Mouse (Mus musculus): ENCODE measurements at regions not wholly inside any gene's neighbourhood (a gene's known extent, or its start where the extent isn't known, plus 50 kb on each side); places are given as distances from the start of the nearest gene placed in this dataset.

DNA sequence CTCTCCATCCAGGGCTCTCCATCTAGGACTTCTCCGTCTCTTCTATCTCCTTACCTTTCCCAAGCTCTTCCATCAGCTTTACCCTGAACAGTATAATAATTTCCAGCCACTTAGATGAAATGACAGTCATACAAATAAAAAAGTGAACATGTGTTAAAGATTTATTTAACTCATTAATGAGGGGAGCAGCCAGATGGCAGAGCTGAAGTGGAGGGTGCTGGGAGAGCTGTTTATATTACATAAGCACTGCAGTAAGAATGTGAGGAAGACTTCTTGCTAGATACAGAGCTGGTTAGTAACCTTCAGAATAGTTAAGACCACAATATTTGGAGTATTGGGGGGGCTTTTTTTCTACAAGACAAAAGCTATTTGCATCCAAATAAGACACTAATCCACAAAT is 234.9 kb downstream of the Gm12728 start:
- Histone ChIP-seq H3K27me3 (replicated peaks; ENCODE audit: low read depth, poor library complexity, severe bottlenecking) (no peaks in the 10 kb centered on the region), H3K4me3 (no peak overlapping the region), H3K9me3 (no peaks in the 10 kb centered on the region), H3K36me3 (replicated peaks) (no peaks in the 10 kb centered on the region), H3K4me1 (peaks cover 69% of the 10 kb centered on the region), H3K27ac (replicated peaks) (no peak overlapping the region; the same call in 1 of the 2 replicates)
- no peak for DNase-seq (ENCODE audit: low spot score)
- WGBS: 82% methylated on average over 1 of the region's 1 CpGs

DNA sequence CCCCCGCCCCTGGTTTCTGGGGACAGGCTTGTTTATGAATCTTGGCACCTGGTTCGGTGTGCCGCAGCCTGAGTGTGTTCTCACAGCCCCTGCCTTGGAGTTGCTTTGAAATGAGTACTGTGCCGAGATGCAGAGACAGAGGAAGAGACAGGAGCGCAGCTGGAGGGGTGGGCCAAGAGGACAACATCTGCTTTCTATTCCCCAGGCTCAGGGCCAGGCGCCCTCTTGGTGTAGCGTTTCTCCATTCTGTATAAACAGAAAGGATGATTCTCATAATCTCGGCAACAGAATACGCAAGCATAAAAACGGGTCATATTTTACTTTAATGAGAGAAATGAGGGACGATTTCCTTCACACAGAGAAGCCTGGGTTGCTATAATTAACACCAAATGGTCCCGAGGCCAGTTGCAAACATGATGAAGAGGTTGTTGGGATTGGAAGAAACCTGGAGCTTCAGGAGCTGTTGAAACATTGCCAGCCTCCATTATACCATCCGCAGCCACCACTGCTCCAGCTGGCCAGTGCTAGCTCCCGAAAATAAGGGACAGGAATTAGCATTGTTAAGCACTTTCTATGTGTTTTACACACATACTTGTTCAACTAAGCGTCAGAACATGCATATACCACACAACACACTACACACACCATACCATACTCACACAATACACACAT is 236.4 kb downstream of the Gm12728 start:
- Histone ChIP-seq H3K27ac (replicated peaks) (peak overlapping the region; percentile 64), H3K36me3 (replicated peaks) (no peaks in the 10 kb centered on the region), H3K4me1 (peaks cover 54% of the 10 kb centered on the region), H3K27me3 (replicated peaks; ENCODE audit: low read depth, poor library complexity, severe bottlenecking) (no peaks in the 10 kb centered on the region), H3K9me3 (no peaks in the 10 kb centered on the region), H3K4me3 (no peak overlapping the region)
- peak; percentile 64 for DNase-seq (ENCODE audit: low spot score)
- 40% methylated on average over 15 of the region's 15 CpGs for WGBS

- peak; percentile 8 for DNase-seq (ENCODE audit: low spot score)
- peak overlapping the region; percentile 35; the same call in 1 of the 2 replicates for H3K27ac ChIP-seq (replicated peaks)
- 25% methylated on average over 7 of the region's 7 CpGs for WGBS
Measured at GRCm38 (mm10) chr4:106040376-106040775, 250.7 kb downstream of the Gm12728 start.

DNA sequence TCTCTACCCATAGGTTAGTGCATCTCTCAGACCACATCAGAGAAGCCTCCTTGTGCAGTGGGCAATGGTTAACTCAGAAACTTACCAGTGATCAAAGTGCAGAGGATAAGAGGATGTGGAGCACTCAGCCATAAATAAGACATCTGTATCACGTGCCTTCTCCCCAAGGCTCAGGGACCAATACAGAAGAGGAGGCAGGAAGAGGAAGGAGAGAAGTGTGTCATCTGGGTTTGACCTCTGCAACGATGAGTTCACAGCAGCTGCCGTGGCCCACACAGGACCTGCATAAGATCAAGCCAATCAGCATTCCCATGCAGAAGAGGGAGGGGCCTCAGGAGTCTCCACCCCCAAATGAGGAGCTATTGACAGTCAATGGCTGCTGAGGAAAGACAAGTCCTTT is 252.8 kb downstream of the Gm12728 start:
- WGBS: 65% methylated on average over 3 of the region's 3 CpGs
- peak; percentile 11 for DNase-seq (ENCODE audit: low spot score)
- Histone ChIP-seq H3K4me3 (no peak overlapping the region), H3K27ac (replicated peaks) (no peak overlapping the region), H3K4me1 (peaks cover 14% of the 10 kb centered on the region), H3K36me3 (replicated peaks) (no peaks in the 10 kb centered on the region), H3K27me3 (replicated peaks; ENCODE audit: low read depth, poor library complexity, severe bottlenecking) (no peaks in the 10 kb centered on the region), H3K9me3 (no peaks in the 10 kb centered on the region)

More at GRCm38 (mm10) chr4:106040376-106040775, 250.7 kb downstream of the Gm12728 start:
- H3K4me3 ChIP-seq: no peak overlapping the region
- no peaks in the 10 kb centered on the region for H3K36me3 ChIP-seq (replicated peaks)
- H3K4me1 ChIP-seq: peaks cover 14% of the 10 kb centered on the region
- 0 out of 2 replicates have a peak, but pooled peaks cover 2% of the 10 kb centered on the region for H3K9me3 ChIP-seq
- H3K27me3 ChIP-seq (replicated peaks; ENCODE audit: low read depth, poor library complexity, severe bottlenecking): no peaks in the 10 kb centered on the region

GRCm38 (mm10) chr4:106043661-106044060 is 254.0 kb downstream of the Gm12728 start:
- H3K27ac ChIP-seq (replicated peaks): no peak overlapping the region
- no peaks in the 10 kb centered on the region for H3K27me3 ChIP-seq (replicated peaks; ENCODE audit: low read depth, poor library complexity, severe bottlenecking)
- H3K36me3 ChIP-seq (replicated peaks): no peaks in the 10 kb centered on the region
- WGBS: 90% methylated on average over 9 of the region's 9 CpGs
- DNase-seq (ENCODE audit: low spot score): peak; percentile 4
- H3K4me1 ChIP-seq: peaks cover 14% of the 10 kb centered on the region
- no peaks in the 10 kb centered on the region for H3K9me3 ChIP-seq
- no peak overlapping the region for H3K4me3 ChIP-seq

GRCm38 (mm10) chr4:106048053-106048452 is 258.4 kb downstream of the Gm12728 start:
- Histone ChIP-seq H3K9me3 (no peaks in the 10 kb centered on the region), H3K36me3 (replicated peaks) (no peaks in the 10 kb centered on the region), H3K4me3 (no peak overlapping the region), H3K27me3 (replicated peaks; ENCODE audit: low read depth, poor library complexity, severe bottlenecking) (no peaks in the 10 kb centered on the region), H3K27ac (replicated peaks) (no peak overlapping the region), H3K4me1 (peaks cover 7% of the 10 kb centered on the region)
- DNase-seq (ENCODE audit: low spot score): peak; percentile 6
- WGBS: 85% methylated on average over 8 of the region's 8 CpGs

DNA sequence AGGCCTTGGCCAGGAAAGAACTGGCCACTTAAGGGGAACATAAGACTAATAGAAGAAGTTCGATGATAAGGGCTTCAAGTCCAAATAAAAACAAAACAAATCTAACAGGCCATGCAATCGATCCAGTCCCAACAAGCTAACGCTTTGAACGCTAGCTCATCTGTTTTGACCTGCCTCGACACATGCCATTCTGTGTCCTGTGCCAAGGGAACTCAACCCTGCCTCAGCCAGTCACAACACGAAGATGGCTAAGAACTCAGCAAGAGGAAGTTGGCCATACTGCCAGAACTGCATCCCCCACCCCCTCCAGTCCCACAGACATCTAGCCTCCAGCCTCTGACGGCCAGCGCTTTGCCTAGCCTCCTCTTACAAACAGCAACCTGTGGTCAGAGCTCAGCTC is 259.1 kb downstream of the Gm12728 start:
- Histone ChIP-seq H3K36me3 (replicated peaks) (no peaks in the 10 kb centered on the region), H3K9me3 (no peaks in the 10 kb centered on the region), H3K27me3 (replicated peaks; ENCODE audit: low read depth, poor library complexity, severe bottlenecking) (no peaks in the 10 kb centered on the region), H3K4me1 (peaks cover 12% of the 10 kb centered on the region), H3K4me3 (no peak overlapping the region), H3K27ac (replicated peaks) (no peak overlapping the region)
- peak; percentile 6 for DNase-seq (ENCODE audit: low spot score)
- 86% methylated on average over 8 of the region's 8 CpGs for WGBS

DNA sequence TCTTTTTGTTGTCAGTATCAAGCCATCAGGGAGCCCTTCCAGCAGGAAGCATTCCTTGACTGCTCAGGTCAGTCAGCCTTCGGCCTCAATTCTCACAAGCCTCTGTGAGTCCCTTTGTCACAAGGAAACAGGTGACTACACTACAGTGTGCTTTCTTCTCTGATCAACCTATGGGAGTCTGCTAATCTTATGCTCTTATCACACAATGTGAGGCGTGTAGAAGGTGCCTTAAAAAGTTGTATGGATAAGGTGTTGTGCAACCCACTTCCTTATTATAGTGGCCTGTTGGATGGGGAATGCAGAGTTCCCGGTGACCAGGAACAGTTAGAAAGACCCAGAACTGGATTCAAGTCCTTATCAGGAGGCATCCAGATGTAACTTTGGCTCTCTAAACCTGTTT is 260.2 kb downstream of the Gm12728 start:
- H3K27me3 ChIP-seq (replicated peaks; ENCODE audit: low read depth, poor library complexity, severe bottlenecking): no peaks in the 10 kb centered on the region
- WGBS: 87% methylated on average over 3 of the region's 3 CpGs
- no peaks in the 10 kb centered on the region for H3K9me3 ChIP-seq
- H3K4me1 ChIP-seq: peaks cover 12% of the 10 kb centered on the region
- no peak overlapping the region for H3K27ac ChIP-seq (replicated peaks)
- no peak overlapping the region for H3K4me3 ChIP-seq
- H3K36me3 ChIP-seq (replicated peaks): no peaks in the 10 kb centered on the region
- peak; percentile 3 for DNase-seq (ENCODE audit: low spot score)

- H3K27ac ChIP-seq (replicated peaks): no peak overlapping the region
- peak; percentile 3 for DNase-seq (ENCODE audit: low spot score)
- no peaks in the 10 kb centered on the region for H3K36me3 ChIP-seq (replicated peaks)
- WGBS: 92% methylated on average over 3 of the region's 3 CpGs
- H3K9me3 ChIP-seq: no peaks in the 10 kb centered on the region
- no peak overlapping the region for H3K4me3 ChIP-seq
- peaks cover 12% of the 10 kb centered on the region for H3K4me1 ChIP-seq
- H3K27me3 ChIP-seq (replicated peaks; ENCODE audit: low read depth, poor library complexity, severe bottlenecking): no peaks in the 10 kb centered on the region
Measured at GRCm38 (mm10) chr4:106050297-106050696, 260.6 kb downstream of the Gm12728 start.

GRCm38 (mm10) chr4:106053496-106053895 is 262.5 kb upstream of the Usp24 start:
- H3K4me1 ChIP-seq: peaks cover 12% of the 10 kb centered on the region
- no peak overlapping the region for H3K27ac ChIP-seq (replicated peaks)
- 69% methylated on average over 9 of the region's 9 CpGs for WGBS
- no peak for DNase-seq (ENCODE audit: low spot score)
- no peak overlapping the region for H3K4me3 ChIP-seq
- H3K9me3 ChIP-seq: no peaks in the 10 kb centered on the region
- H3K36me3 ChIP-seq (replicated peaks): no peaks in the 10 kb centered on the region
- no peaks in the 10 kb centered on the region for H3K27me3 ChIP-seq (replicated peaks; ENCODE audit: low read depth, poor library complexity, severe bottlenecking)

DNA sequence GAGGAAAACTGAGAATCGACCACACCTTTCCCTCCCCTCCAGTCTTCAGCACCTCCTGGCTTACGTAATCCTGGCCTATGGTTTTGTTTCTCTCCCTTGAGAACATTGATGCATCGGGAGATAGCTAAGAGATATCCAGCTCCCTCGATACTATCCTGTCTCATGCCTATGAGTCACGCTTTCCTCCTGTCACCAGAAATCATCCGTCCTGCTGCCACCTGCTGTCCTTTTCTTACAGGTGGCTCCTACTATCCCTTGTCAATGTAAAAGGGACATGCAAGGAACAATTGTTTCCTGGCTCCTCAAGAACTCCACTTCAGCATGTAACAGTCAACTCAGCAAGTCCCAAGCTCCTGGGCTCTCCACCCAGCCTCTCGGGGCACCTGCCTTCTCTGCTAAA is 261.7 kb upstream of the Usp24 start:
- peaks cover 12% of the 10 kb centered on the region for H3K4me1 ChIP-seq
- no peak overlapping the region for H3K4me3 ChIP-seq
- H3K27me3 ChIP-seq (replicated peaks; ENCODE audit: low read depth, poor library complexity, severe bottlenecking): no peaks in the 10 kb centered on the region
- no peaks in the 10 kb centered on the region for H3K9me3 ChIP-seq
- no peak overlapping the region for H3K27ac ChIP-seq (replicated peaks)
- H3K36me3 ChIP-seq (replicated peaks): no peaks in the 10 kb centered on the region
- WGBS: 81% methylated on average over 7 of the region's 7 CpGs
- peak; percentile 4 for DNase-seq (ENCODE audit: low spot score)

GRCm38 (mm10) chr4:106062651-106063050 is 253.4 kb upstream of the Usp24 start:
- DNase-seq (ENCODE audit: low spot score): no peak
- no peak overlapping the region for H3K27ac ChIP-seq (replicated peaks)
- H3K27me3 ChIP-seq (replicated peaks; ENCODE audit: low read depth, poor library complexity, severe bottlenecking): 0 out of 2 replicates have a peak, but pooled peaks cover 5% of the 10 kb centered on the region
- peaks cover 5% of the 10 kb centered on the region; the same call in 1 of the 2 replicates for H3K4me1 ChIP-seq
- 91% methylated on average over 12 of the region's 12 CpGs for WGBS
- H3K9me3 ChIP-seq: no peaks in the 10 kb centered on the region
- no peak overlapping the region for H3K4me3 ChIP-seq
- no peaks in the 10 kb centered on the region for H3K36me3 ChIP-seq (replicated peaks)

DNA sequence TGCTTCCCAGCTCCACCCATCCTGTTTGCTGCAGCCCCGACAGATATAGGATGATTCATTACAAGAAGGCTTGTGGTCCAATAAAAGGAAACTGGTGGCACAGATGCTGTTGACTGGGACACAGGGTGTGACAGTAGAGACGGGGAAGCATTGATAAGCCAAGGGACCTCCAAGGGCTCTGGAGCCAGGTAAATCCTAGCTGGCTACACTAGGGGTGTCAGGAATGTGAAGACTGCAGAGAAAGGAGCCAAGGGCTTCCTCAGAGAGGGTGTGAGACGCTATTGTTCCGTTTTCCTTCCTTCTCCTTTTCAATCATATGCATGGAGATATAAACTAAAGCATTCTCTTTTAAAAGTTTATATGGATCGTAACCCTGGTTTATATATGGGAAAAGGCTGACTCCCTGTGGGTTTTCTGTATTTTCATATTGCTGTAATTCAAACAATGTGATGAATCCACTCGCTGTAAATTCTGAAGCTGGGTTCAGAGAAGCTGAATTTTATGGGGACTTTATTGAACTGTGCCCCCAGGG is 252.1 kb upstream of the Usp24 start:
- Histone ChIP-seq H3K4me3 (no peak overlapping the region), H3K27ac (replicated peaks) (no peak overlapping the region; the same call in 1 of the 2 replicates), H3K9me3 (no peaks in the 10 kb centered on the region), H3K36me3 (replicated peaks) (no peaks in the 10 kb centered on the region), H3K4me1 (peaks cover 5% of the 10 kb centered on the region; the same call in 1 of the 2 replicates), H3K27me3 (replicated peaks; ENCODE audit: low read depth, poor library complexity, severe bottlenecking) (0 out of 2 replicates have a peak, but pooled peaks cover 5% of the 10 kb centered on the region)
- no peak for DNase-seq (ENCODE audit: low spot score)
- WGBS: 77% methylated on average over 6 of the region's 6 CpGs
